ENCODE assay signal across 10 mouse cellular contexts in the genomic region with DNA sequence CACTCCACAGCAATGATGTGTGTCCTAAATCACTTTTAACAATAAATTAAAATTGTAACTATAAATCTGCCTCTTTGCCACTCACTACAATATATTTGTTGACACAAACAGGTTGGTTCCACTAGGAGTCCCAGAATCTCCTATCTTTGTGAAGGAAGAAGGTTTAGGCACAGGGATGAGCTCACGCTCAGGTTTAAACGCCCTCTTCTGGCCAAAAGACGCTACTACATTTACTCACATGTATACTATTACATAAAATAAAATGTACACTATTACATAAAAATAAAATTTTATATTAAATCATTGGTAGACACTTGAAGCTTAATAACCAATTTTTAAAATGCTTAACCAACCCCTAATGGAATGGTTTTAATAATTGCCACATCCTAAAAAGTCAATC.
A peak's percentile ranks its signal among the peaks of the same experiment; 100 is the strongest.
DNase-seq lines count a peak whose midpoint lies in the region; ATAC-seq and TF ChIP-seq lines count a peak whose summit lies in the region.
"Had no signal": no experiment of that assay in that cellular context is flagged by ENCODE, and none has a peak within 500 bp of the region (broad histone marks: within the 10 kb centered on the region; RNA-seq: fewer than 3 reads in every experiment).

No protein-coding gene starts in this region.

- intact Hi-C loops in gastrocnemius, adult 2 months (cut with DNase I) = loop anchor here (2.0 kb wide), 1 partner anchor 79 kb away; no protein-coding TSS in a partner anchor

- H3K36me3 ChIP-seq in stomach, postnatal 0 days (ENCODE audit: control insufficient read depth, insufficient read depth, low read length) = no peaks in the 10 kb centered on the region
- H3K36me3 ChIP-seq: heart, embryonic 13.5 days; limb, embryonic 15.5 days had no signal

- no peaks in the 10 kb centered on the region for H3K27me3 ChIP-seq in stomach, postnatal 0 days (ENCODE audit: control insufficient read depth, insufficient read depth, low read length)
- H3K27me3 ChIP-seq: heart, embryonic 13.5 days; limb, embryonic 15.5 days had no signal

- no peak overlapping the region for H3K9ac ChIP-seq in stomach, postnatal 0 days (ENCODE audit: low read length)
- H3K9ac ChIP-seq: heart, embryonic 13.5 days; limb, embryonic 15.5 days had no signal

- no peak overlapping the region for H3K4me2 ChIP-seq in stomach, postnatal 0 days (replicated peaks; ENCODE audit: low read depth)
- H3K4me2 ChIP-seq: heart, embryonic 13.5 days; limb, embryonic 15.5 days had no signal

- no peaks in the 10 kb centered on the region for H3K4me1 ChIP-seq in stomach, postnatal 0 days (replicated peaks; ENCODE audit: control insufficient read depth, insufficient read depth)
- H3K4me1 ChIP-seq: heart, embryonic 13.5 days; limb, embryonic 15.5 days had no signal

- DNase-seq in gastrocnemius, adult 2 months = no peak
- DNase-seq in gastrocnemius, postnatal 10 days = no peak
- DNase-seq in lung, postnatal 10 days = peak; percentile 40
- DNase-seq in lung, postnatal 4 days = no peak
- DNase-seq in cerebellum, postnatal 14 days = peak; percentile 42 to 47
- DNase-seq in stomach, postnatal 0 days (ENCODE audit: low spot score) = no peak
- DNase-seq in c-Kit-positive CD71-positive TER-119-positive erythroid progenitor cells, embryonic 14.5 days (ENCODE audit: low spot score) = no peak
- DNase-seq in left cerebral cortex, adult 8-10 months (ENCODE audit: low spot score in 2 of 2) = no peak

- 9% methylated on average over 3 of the region's 3 CpGs for WGBS in stomach, postnatal 0 days

- ATAC-seq in stomach, postnatal 0 days (ENCODE audit: low FRiP score, low TSS enrichment) = no peak

- no peak overlapping the region for H3K27ac ChIP-seq in gastrocnemius, adult 2 months
- H3K27ac ChIP-seq in stomach, postnatal 0 days (replicated peaks) = no peak overlapping the region
- H3K27ac ChIP-seq: heart, embryonic 13.5 days; limb, embryonic 15.5 days had no signal

- no peak overlapping the region for H3K4me3 ChIP-seq in gastrocnemius, adult 2 months
- no peak overlapping the region for H3K4me3 ChIP-seq in stomach, postnatal 0 days (ENCODE audit: low read depth, low read length)
- H3K4me3 ChIP-seq: heart, embryonic 13.5 days; limb, embryonic 15.5 days had no signal

- H3K9me3 ChIP-seq in stomach, postnatal 0 days (ENCODE audit: control insufficient read depth, low read length) = no peaks in the 10 kb centered on the region
- H3K9me3 ChIP-seq: heart, embryonic 13.5 days; limb, embryonic 15.5 days had no signal

- no peak for TF ChIP-seq EP300 in stomach, postnatal 0 days (optimal IDR thresholded peaks at IDR 0.05)

- peak; percentile 67 for TF ChIP-seq CTCF in gastrocnemius, adult 2 months (IDR thresholded peaks at IDR 0.05)
- TF ChIP-seq CTCF in stomach, postnatal 0 days (IDR thresholded peaks at IDR 0.05; ENCODE audit: low read depth) = peak; percentile 77

Comparison
In these comparisons a context has a peak if more than half of its experiments do, and no peak if none do; other contexts are left out.
1. DNase-seq: peak in lung, postnatal 10 days (single experiment) and cerebellum, postnatal 14 days (2 of 2); none in gastrocnemius, adult 2 months (single experiment), gastrocnemius, postnatal 10 days (single experiment), lung, postnatal 4 days (0 of 2), stomach, postnatal 0 days (single experiment), c-Kit-positive CD71-positive TER-119-positive erythroid progenitor cells, embryonic 14.5 days (single experiment) and left cerebral cortex, adult 8-10 months (0 of 2).